Mouse (Mus musculus) splenic B cell, adult 2 months (primary cell): ENCODE data around the gene Gm11034.

Experiments
- DNase-seq: peaks from one replicate; pipeline ENCODE4 v3.0.0-alpha.2; 2011; ENCODE audit warnings: low read depth, low spot score
- H3K27me3 ChIP-seq: 2 replicates; pipeline ENCODE4 v1.6.1; 2012; ENCODE audit warnings: mild to moderate bottlenecking, low read length, moderate library complexity, mixed read lengths; ENCODE audit not compliant: control insufficient read depth, poor library complexity, insufficient read depth, severe bottlenecking
- H3K36me3 ChIP-seq: 2 replicates; pipeline ENCODE4 v1.6.1; 2012; ENCODE audit warnings: mild to moderate bottlenecking, low read length, moderate library complexity, mixed read lengths; ENCODE audit not compliant: control insufficient read depth, poor library complexity, insufficient read depth, severe bottlenecking

Gene Gm11034

DNA sequence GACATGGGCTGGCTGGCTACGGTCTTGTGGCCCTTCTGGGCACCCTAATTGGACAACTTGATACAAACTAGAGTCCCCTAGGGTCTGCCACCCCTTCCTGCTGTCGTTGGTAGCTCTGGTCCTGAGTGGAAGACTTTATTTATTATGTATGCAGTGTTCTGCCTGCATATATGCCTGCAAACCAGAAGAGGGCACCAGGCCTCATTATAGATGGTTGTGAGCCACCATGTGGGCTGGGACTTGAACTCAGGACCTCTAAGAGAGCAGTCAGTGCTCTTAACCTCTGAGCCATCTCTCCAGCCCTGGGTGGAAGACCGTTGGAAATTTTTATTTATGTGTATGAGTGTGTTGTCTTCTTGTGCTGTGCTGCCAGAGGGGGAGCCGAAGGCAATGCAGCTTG, 7.3 kb upstream of the Gm11034 start:
- Histone ChIP-seq H3K27me3 (no peaks in the 10 kb centered on the region), H3K36me3 (no peaks in the 10 kb centered on the region; the same call in 1 of the 2 replicates)
- DNase-seq: no peak

DNA sequence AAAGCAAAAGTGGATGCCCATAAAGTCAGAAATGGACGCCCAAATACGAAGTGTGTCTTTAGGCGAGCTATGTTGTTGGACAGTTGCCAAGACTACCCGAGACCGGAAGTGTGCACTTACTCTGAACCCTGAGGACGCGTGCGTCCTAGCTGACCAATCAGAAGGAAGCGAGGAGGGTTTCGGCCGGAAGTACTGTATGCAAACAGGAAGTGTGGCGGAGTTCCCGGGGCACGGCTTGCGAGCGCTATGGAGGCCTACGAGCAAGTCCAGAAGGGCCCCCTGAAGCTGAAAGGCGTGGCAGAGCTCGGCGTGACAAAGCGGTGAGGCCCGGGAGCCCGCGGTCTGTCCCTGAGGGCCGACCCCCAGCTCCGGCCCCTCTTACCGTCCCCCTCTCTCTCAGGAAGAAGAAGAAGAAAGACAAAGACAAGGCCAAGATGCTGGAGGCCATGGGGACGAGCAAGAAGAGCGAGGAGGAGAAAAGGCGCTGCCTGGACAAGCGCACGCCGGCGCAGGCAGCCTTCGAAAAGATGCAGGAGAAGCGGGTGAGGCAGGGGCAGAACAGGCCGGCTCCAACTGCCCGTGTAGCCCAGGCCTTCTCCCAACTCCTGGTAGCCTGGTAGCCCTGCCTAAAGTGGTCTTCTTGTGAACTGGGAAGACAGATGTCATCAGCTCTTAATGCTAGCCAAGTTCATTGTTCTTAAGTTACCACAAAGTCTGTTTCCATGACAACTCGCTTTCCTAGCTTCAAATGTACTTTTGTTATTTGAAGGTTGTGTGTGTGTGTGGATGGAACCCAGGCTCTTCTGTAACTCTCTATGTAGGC, 6.3 kb upstream of the Gm11034 start, which contains the start of gene Fam32a:
Gene Fam32a (plus strand): TSS at position 190 of the 823 bp plus-strand sequence.
- H3K36me3 ChIP-seq: no peaks in the 10 kb centered on the region; the same call in 1 of the 2 replicates
- peak; percentile 99 for DNase-seq
- H3K27me3 ChIP-seq: no peaks in the 10 kb centered on the region

DNA sequence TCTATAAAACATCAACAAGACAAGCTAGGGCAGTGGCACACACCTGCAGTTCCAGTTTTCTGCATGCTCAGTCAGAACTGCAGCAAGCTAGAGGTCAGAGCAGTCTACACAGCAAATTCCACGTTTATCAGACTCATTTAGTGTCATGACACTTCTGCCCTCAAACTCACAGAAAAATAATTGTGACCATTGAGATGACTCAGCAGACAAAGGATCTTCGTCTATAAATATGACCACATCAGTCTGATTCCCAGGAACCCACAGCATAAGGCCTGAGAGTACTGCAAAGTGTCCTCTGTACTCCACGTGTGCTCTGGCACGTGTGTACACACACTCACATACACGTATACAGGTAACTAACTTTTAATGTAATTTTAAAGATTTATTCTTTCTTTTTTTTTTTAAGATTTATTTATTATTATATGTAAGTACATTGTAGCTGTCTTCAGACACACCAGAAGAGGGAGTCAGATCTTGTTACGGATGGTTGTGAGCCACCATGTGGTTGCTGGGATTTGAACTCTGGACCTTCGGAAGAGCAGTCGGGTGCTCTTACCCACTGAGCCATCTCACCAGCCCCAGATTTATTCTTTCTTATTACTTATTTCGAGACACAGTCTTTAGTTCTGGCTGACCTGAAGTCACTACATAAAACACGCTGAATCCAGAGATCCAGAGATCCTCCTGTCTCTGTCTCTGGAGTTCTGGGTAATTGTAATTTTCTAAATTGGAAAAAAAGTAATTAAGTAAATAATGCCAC, 5.5 kb upstream of the Gm11034 start:
- Histone ChIP-seq H3K27me3 (no peaks in the 10 kb centered on the region), H3K36me3 (no peaks in the 10 kb centered on the region; the same call in 1 of the 2 replicates)
- no peak for DNase-seq

DNA sequence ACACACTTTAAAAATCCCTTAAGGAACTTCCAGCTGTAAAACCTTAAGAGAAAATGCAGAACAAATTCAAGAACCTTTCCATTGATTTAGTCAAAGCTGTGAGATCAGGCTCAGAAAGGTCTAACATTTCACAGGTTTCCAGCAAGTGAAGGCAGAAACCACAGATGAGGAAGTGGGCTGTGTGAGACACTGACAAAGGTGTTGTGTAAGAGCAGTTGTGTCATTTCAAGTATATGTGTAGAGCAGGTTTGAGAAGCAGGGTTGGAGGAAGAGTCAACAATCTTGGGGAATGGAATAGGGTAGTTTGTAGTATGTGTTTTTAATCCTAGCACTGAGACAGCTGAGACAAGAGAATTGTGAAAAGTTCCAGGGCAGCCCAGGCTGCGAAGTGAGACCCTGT, 2.4 kb upstream of the Gm11034 start:
- no peaks in the 10 kb centered on the region for H3K27me3 ChIP-seq

DNA sequence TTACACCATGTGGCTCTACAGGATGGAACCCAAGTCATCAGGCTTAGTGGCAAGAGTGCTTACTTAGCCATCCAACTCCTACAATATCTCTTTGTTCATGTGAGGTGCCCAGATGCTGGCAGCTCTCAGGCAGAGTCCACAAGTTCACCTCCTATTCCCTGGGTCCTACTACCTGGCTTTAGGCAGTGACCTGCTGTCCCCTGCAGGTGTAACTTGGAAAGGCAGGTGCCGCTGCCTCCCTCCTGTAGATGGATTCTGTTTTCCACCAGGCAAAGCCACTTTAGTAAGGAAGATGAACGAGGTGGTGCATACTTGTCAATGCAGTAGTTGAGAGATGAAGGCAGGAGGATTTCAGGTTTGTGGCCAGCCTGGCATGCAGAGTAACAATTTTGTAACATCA, 1.6 kb upstream of the Gm11034 start:
- no peaks in the 10 kb centered on the region for H3K27me3 ChIP-seq
- peak; percentile 71 for DNase-seq
- no peaks in the 10 kb centered on the region for H3K36me3 ChIP-seq

More for the DNA sequence above, 2.4 kb upstream of the Gm11034 start:
- DNase-seq: peak; percentile 73
- no peaks in the 10 kb centered on the region for H3K36me3 ChIP-seq

DNA sequence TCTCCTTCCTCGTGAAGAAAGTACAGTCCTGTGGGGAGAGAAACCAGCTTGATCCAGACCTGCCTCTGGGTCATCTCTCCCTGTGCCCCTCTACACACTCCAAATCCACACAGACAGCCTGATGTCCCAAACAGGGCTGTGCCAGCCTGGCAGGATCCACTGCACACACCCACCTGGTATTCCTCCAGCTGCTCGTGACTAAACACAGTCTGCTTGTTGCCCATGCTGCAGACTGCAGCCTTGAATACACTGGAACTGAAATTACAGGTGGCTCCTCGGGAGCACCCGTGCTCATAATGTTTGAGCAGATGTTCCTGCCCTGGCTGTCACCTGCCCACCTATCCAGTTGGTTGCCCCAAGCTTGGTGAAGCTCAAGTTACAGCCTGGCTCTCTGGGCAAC, 685 bp downstream of the Gm11034 start, which contains the start of gene Cib3:
Gene Cib3 (minus strand): TSS at position 87 of the 400 bp plus-strand sequence.
- H3K36me3 ChIP-seq: no peaks in the 10 kb centered on the region
- H3K27me3 ChIP-seq: no peaks in the 10 kb centered on the region
- DNase-seq: no peak

DNA sequence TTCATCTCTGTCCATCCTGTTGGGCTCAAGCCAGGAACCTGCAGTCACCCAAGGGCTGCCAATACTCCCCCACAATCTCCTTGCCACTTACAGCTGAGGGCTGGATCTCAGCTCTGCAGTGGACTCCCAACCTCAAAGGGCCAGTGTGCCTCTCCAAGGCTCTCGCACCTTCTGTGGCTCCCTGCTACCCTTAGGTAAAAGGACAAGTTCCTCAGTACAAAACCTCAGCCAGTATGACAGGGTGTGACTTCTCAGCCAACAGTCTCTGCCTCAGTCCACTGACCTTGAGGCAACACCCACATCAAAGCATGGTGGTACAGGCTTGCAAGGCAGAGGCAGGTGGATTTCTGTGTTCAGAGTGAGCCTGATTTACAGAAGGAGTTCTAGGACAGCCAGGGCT, 1.6 kb downstream of the Gm11034 start:
- H3K36me3 ChIP-seq: no peaks in the 10 kb centered on the region
- H3K27me3 ChIP-seq: no peaks in the 10 kb centered on the region
- DNase-seq: peak; percentile 38

DNA sequence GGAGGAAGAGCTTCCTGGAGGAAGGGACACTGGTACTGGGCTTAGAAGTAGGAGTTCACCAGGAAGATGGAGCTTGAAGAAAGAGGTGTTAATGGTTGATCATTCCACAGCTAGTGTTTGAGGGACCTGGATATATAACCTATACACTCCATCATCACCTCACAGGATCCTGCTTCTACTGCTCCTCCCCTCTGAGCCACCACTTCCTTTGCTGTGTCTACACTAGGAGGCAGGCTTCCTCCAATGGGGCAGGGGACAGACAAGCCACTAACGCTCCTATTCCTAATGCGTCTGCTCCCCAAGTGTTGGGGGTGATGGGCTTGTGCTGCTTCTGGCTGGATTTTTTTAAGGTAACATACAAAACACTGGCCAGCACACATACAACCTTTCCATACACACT, 2.7 kb downstream of the Gm11034 start:
- no peak for DNase-seq
- Histone ChIP-seq H3K27me3 (no peaks in the 10 kb centered on the region), H3K36me3 (no peaks in the 10 kb centered on the region)

DNA sequence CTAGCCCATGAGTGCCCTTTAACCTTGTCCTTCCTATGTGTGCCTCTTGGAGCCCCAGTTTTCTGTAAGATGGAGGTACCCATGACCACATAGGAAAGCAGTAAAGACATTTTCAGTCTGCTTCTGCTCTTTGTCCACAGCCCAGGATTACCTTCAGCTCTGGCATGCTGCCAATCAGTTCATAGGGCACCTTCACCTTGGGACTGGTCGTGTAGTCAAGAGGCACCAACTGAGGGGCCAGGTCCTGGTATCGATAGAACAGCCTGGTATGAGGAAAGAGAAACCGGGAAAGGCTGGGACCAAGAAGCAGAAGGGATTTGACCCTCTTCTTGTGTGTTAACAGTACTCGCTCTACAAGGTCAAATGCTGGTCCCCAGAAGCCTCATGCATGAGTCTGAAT, 3.2 kb downstream of the Gm11034 start:
- no peak for DNase-seq
- no peaks in the 10 kb centered on the region for H3K36me3 ChIP-seq
- H3K27me3 ChIP-seq: no peaks in the 10 kb centered on the region

DNA sequence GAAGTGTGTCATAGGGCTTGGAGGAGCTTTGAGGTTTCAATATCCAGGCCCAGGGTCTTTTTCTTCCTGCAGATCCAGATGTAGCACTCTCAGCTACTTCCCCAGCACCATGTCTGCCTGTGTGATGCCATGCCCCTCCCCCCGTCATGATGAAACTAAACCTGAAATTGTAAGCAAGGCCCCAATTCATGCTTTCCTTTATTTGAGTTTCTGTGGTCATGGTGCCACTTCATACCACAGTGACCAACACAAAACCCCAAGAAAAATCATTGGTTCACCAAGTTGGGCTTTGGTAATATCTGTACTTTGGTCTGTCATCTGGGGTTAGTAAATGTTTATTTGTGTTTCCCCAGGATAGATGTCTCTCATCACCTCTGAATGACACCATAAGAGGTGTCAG, 4.9 kb downstream of the Gm11034 start:
- no peak for DNase-seq
- no peaks in the 10 kb centered on the region for H3K36me3 ChIP-seq
- H3K27me3 ChIP-seq: no peaks in the 10 kb centered on the region

DNA sequence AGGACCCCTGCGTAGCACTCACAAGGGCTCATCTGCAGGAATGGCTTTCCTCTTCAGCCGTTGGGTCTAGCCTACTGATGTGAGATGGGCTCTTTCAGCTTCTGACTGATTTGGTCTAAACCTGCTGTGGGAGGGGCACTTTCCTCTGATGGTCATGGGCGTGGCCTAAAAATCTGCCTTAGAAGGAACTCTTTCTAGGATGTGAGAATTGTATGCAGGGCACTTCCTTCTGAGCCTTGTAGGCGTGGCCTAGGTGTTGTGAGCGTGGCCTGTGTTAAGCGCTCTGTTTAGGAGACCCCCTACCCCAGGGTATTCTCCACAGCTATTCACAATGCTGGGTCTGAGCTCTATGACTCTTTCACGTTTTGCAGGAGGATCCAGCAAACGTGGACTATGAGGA, 15.4 kb downstream of the Gm11034 start:
- Histone ChIP-seq H3K27me3 (no peaks in the 10 kb centered on the region), H3K36me3 (peaks cover 48% of the 10 kb centered on the region)
- DNase-seq: no peak

DNA sequence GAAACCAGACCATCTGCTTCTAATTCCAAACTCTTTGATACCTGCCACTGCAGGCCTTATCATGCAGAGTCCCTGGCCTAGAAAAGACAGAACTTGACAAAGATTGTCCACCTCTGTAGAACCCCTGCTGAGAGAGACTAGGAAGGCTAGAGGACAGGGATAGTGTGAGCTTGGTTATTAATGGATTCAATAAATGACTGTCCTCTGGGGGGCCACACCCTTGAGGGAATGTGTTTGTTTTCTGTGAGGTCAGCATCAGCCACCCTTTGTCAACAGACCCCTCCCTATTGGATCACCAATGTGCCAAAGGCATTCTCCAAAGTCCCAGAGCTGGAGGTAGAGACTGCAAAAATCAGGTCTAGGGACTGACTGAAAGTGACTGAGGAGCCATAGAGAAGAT, 21.4 kb downstream of the Gm11034 start:
- DNase-seq: no peak
- H3K27me3 ChIP-seq: no peaks in the 10 kb centered on the region
- H3K36me3 ChIP-seq: peaks cover 18% of the 10 kb centered on the region

DNA sequence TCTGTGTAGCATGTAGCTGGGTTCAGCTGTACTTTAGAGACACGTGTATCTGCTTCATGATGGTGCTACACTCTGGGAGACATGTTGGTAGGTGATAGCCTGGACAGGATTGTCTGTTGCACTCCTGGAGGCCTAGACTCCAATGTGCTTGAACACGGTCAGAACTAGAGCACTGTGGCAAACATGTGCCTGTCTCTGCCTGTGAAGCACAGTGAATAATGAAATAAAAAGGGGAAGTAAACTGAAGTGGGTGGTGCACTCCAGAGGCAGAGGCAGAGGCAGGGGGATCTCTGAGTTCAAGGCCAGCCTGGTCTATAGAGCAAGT, 23.3 kb downstream of the Gm11034 start:
- peak; percentile 68 for DNase-seq
- H3K27me3 ChIP-seq: no peaks in the 10 kb centered on the region
- peaks cover 9% of the 10 kb centered on the region for H3K36me3 ChIP-seq

DNA sequence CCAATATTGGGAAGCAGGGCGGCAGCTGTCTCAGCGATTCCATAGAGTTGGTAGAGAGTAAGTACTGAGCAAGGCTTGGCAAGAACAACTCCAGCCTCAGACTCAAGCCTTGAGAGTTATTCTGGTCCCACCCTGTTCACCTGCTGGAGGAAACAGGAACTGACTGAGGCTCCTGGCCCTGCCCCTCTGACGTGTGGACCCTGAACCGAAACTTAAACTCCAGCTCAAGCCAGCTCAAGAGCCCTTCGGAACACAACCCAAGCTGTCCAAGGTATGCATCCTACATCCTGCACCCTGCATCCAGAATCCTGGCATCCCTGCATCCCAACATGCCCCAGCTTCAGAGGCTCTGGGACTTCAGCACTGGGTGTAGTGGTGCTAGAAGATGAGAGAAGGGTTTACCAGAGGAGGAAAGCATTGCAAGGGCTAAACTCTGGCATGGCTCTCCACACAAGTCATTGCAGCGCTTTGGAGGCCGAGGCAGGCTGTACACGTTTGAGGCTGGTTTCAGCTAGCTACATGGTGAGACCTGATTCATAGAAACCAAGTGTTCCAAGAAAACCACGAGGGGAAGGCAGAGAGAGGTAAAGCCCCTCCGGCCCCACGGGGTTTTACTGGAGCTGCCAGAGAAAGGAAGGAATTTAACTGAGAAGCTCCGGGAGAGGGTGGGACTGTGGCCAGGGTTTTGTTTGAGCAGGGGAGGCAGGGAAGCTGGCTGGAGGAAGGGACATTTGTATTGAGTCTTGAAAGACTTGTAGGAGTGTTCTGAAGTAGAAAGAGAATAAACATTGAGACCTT, 23.8 kb downstream of the Gm11034 start, which contains the start of gene Hsh2d:
Gene Hsh2d (plus strand): TSS at position 222 of the 798 bp plus-strand sequence.
- H3K27me3 ChIP-seq: no peaks in the 10 kb centered on the region
- peak; percentile 88 for DNase-seq

More for the DNA sequence above, 23.8 kb downstream of the Gm11034 start, which contains the start of gene Hsh2d:
- H3K36me3 ChIP-seq: peaks cover 5% of the 10 kb centered on the region
